Mouse (Mus musculus) lung, postnatal 0 days (tissue): ENCODE measurements at regions not wholly inside any gene's neighbourhood (a gene's known extent, or its start where the extent isn't known, plus 50 kb on each side); places are given as distances from the start of the nearest gene placed in this dataset.

Source experiments
- ATAC-seq: fragments of 200-750 bp; cut with Nextera tagmentation; 2 replicates; pipeline ENCODE4 v1.8.0; 2017; ENCODE audit warnings: moderate library complexity
- DNase-seq: peaks from one replicate; pipeline ENCODE4 v3.0.0-alpha.2; 2016; ENCODE audit warnings: low spot score
- H3K27ac ChIP-seq: fragments of 300-500 bp; sonication (generic); 2 replicates; pipeline ENCODE4 v1.5.1; 2014; ENCODE audit warnings: antibody characterized with exemption, mild to moderate bottlenecking, low read length, mixed read lengths
- H3K27me3 ChIP-seq: fragments of 300-500 bp; sonication (generic); replicated peaks from 2 replicates; pipeline ENCODE4 v1.6.1; 2014; ENCODE audit warnings: low read length, mixed read lengths; ENCODE audit not compliant: insufficient read depth
- H3K36me3 ChIP-seq: fragments of 300-500 bp; sonication (generic); 2 replicates; pipeline ENCODE4 v1.6.1; 2014; ENCODE audit warnings: low read length, mixed read lengths; ENCODE audit not compliant: insufficient read depth
- H3K4me1 ChIP-seq: fragments of 300-500 bp; sonication (generic); 2 replicates; pipeline ENCODE4 v1.6.1; 2014; ENCODE audit warnings: antibody characterized with exemption, low read depth, low read length, mixed read lengths; ENCODE audit not compliant: insufficient read depth
- H3K4me2 ChIP-seq: fragments of 300-500 bp; sonication (generic); replicated peaks from 2 replicates; pipeline ENCODE4 v1.6.1; 2014; ENCODE audit warnings: low read depth, mild to moderate bottlenecking, low read length, moderate library complexity, mixed read lengths
- H3K4me3 ChIP-seq: fragments of 300-500 bp; sonication (generic); 2 replicates; pipeline ENCODE4 v1.5.1; 2014; ENCODE audit warnings: low read depth, low read length
- H3K9ac ChIP-seq: fragments of 300-500 bp; sonication (generic); replicated peaks from 2 replicates; pipeline ENCODE4 v1.6.1; 2014; ENCODE audit warnings: low read depth, mild to moderate bottlenecking
- H3K9me3 ChIP-seq: fragments of 300-500 bp; sonication (generic); 2 replicates; pipeline ENCODE4 v1.6.1; 2016; ENCODE audit warnings: low read length, mixed read lengths
- CTCF ChIP-seq: IDR thresholded peaks from 2 replicates; pipeline ENCODE4 v1.5.1; 2016; ENCODE audit warnings: antibody characterized with exemption, mild to moderate bottlenecking
- EP300 ChIP-seq: IDR thresholded peaks from 2 replicates; pipeline ENCODE4 v1.6.1; 2016; ENCODE audit warnings: antibody characterized with exemption, mild to moderate bottlenecking, control low read depth
- WGBS: fragments of 180-500 bp; shearing (Covaris S2); extraction: QIAGEN DNeasy Blood & Tissue Kit; methylation state at CpG from one replicate; pipeline ENCODE4 v1.1.7; 2014; 5-methylcytosine and 5-hydroxymethylcytosine counted together

DNA sequence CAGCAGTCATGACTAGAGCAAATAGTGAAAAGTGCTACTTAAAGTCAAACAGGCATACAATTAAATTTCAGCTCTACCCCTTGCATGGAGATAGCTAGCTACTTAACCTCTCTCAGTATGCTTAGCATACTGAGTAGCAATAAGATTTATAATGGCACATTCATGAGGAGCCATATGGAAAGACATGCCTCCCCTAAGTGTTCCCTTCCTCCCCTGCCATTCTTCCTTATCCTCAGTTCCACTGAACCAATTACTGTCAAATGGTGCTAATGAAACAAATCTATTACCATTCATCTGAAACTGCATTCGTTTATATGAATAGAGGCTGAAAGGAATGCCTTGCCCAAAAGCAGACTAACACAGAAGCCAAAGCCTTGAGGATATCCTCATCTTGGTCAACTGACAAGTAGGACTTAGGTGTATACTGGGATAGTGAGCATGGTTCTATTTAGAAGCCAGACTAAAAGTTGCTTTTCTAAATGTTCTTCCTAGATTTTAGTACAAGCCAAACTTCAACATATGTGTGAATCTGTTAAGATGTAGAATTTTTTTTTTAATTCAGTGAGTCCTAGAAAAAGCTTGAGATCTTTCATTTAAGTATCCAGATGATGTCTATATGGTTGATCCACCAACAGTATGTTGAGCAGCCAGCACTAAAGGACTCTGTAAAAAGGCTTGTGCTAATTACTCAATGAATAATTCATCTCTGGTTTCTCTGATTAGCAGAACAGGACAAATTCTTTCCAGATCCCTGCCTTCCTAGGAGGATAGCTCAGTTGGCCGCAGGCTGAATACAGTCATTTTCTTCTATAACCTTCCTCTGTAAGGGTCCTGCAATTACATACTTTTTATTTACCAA lies 368.7 kb downstream of the Tmem135 start:
- TF ChIP-seq EP300 (no peak), CTCF (no peak)
- H3K4me2 ChIP-seq, result no peak overlapping the region

DNA sequence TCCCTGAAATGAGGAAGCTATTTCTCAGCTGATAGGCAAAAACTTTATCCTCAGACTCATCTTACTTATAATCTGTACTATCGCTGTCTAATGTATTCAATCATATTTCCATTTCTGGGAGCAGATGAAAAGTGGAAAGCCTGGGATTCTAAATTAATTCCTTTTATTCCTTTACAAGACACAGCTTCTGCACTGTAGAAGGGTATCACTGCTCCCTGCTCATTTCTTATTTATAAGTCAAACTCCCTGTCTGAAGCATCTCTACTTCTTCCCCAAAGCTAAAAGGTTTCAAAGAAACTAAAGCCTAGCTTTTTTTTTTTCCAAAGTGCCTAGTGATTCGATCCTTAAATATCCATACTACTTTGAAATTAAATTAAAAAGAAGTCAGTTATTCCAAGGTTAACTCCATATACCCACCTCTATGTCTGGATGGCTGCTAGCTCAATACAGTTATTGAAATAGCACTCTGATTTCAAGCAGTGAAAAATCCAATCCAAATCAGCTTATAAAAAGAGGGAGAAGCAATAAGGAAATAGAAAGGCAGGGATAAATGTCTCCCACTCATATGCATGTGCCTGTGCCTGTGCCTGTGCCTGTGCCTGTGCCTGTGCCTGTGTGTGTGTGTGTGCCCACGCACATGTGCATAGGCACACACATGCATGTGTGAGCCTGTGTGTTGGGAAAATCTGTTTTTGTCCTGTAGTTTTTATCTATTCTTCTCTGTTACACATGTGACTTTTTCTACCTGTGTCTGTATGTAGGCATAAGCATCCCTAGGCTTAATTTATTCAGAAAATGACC lies 380.6 kb downstream of the Tmem135 start:
- no peak overlapping the region for H3K4me2 ChIP-seq
- H3K27ac ChIP-seq, result no peak overlapping the region
- H3K27me3 ChIP-seq, result no peaks in the 10 kb centered on the region
- no peaks in the 10 kb centered on the region for H3K9me3 ChIP-seq
- H3K36me3 ChIP-seq, result no peaks in the 10 kb centered on the region
- no peak for ATAC-seq
- no peak overlapping the region for H3K9ac ChIP-seq
- no peaks in the 10 kb centered on the region for H3K4me1 ChIP-seq
- DNase-seq, result no peak
- H3K4me3 ChIP-seq, result no peak overlapping the region
- WGBS, result 77% methylated on average over 3 of the region's 3 CpGs
- TF ChIP-seq EP300 (no peak), CTCF (no peak)

More for the DNA sequence above, 368.7 kb downstream of the Tmem135 start:
- no peaks in the 10 kb centered on the region for H3K36me3 ChIP-seq
- DNase-seq, result no peak
- no peaks in the 10 kb centered on the region for H3K27me3 ChIP-seq
- no peak overlapping the region for H3K27ac ChIP-seq
- H3K4me3 ChIP-seq, result no peak overlapping the region
- WGBS, result 83% methylated on average over 2 of the region's 2 CpGs
- ATAC-seq, result no peak
- H3K9ac ChIP-seq, result no peak overlapping the region
- H3K4me1 ChIP-seq, result no peaks in the 10 kb centered on the region
- no peaks in the 10 kb centered on the region for H3K9me3 ChIP-seq

GRCm38 (mm10) chr7:88998815-88999392 lies 405.1 kb downstream of the Tmem135 start:
- DNase-seq, result no peak
- ATAC-seq, result no peak
- WGBS, result 85% methylated on average over 4 of the region's 4 CpGs

DNA sequence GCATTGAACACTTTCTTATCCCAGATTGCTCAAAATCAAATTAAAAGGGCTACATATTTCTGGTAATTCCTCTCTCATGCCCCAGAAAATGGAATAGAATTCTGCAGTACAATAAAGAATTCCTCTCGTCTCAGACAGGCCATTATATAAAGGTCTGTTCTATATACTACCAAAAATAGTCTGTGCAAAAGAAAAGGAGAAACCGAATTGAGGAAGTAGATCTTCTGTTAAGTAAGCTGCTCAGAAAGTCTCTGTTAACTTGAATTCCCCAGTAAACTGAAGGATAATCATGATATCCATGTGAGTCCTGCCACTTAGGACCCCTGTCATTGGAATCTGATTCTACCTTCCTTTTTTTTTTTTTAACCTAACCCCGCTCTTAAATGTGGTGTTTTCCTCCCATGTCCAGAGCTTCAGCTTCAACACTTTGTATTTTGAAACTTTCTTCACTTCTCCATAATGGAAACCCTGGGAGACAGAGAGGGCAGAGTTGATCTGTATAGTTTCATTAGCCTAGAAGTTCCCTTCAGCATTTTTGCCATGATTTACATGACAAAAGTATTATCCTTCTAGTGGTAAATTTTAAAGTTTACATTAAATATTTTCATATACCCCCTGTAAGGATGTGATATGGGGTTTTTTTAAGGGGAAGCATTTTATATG lies 406.1 kb downstream of the Tmem135 start:
- no peak overlapping the region for H3K4me2 ChIP-seq
- no peak for ATAC-seq
- WGBS, result 79% methylated on average over 3 of the region's 3 CpGs

More at GRCm38 (mm10) chr7:88998815-88999392, 405.1 kb downstream of the Tmem135 start:
- no peak for TF ChIP-seq CTCF
- no peak for TF ChIP-seq EP300
- Histone ChIP-seq H3K4me3 (no peak overlapping the region), H3K27ac (no peak overlapping the region), H3K27me3 (no peaks in the 10 kb centered on the region), H3K4me1 (no peaks in the 10 kb centered on the region), H3K36me3 (no peaks in the 10 kb centered on the region), H3K9me3 (no peaks in the 10 kb centered on the region), H3K4me2 (no peak overlapping the region), H3K9ac (no peak overlapping the region)

DNA sequence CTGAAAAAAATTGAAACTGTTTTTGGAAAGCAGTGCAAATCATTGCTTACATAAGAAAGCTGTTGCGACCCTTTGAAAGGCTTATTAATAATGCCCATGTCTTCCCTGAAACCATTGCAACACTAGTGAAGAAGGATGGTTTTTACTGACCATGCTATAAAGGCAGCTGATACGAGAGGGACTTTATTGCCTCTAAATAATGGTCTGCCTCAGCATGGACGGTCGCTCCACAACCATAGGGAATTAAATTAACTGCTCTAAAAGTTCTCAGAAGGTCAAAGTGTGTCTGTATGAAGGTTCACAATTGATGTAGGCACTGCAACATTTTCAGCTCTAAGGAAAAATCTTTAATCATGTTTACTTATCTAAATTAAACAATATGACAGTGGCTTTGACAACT lies 429.6 kb downstream of the Tmem135 start:
- Histone ChIP-seq H3K9ac (no peak overlapping the region), H3K4me2 (no peak overlapping the region), H3K9me3 (no peaks in the 10 kb centered on the region), H3K4me3 (no peak overlapping the region), H3K4me1 (no peaks in the 10 kb centered on the region), H3K27me3 (no peaks in the 10 kb centered on the region), H3K36me3 (no peaks in the 10 kb centered on the region), H3K27ac (no peak overlapping the region)
- no peak for TF ChIP-seq EP300
- no peak for TF ChIP-seq CTCF
- no peak for ATAC-seq
- WGBS, result 62% methylated on average over 4 of the region's 4 CpGs
- no peak for DNase-seq

More for the DNA sequence above, 406.1 kb downstream of the Tmem135 start:
- H3K36me3 ChIP-seq, result no peaks in the 10 kb centered on the region
- H3K4me3 ChIP-seq, result no peak overlapping the region
- H3K4me1 ChIP-seq, result no peaks in the 10 kb centered on the region
- DNase-seq, result no peak
- H3K9me3 ChIP-seq, result no peaks in the 10 kb centered on the region
- no peaks in the 10 kb centered on the region for H3K27me3 ChIP-seq
- TF ChIP-seq EP300 (no peak), CTCF (no peak)
- H3K9ac ChIP-seq, result no peak overlapping the region
- H3K27ac ChIP-seq, result no peak overlapping the region

DNA sequence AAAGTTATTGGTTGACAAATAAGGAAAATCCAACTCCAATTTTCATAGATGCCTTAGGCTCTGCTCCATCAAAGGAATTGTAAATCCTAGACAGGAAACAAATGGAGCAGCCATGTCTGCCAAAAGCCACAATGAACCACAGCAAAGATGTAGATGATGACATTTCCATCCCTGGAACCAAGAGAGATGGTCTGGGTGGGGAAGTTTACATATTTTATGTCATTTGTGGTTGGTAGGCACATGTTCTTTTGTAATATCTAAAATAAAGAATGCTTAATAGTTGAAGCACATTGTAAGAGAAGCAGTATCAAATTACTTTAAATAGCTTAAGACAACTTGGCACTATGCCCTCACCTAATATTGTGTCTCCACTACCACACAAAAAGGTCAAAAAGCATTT lies 443.2 kb downstream of the Tmem135 start:
- Histone ChIP-seq H3K27me3 (no peaks in the 10 kb centered on the region), H3K27ac (no peak overlapping the region), H3K4me2 (no peak overlapping the region), H3K36me3 (no peaks in the 10 kb centered on the region), H3K9me3 (no peaks in the 10 kb centered on the region), H3K4me1 (no peaks in the 10 kb centered on the region), H3K9ac (no peak overlapping the region), H3K4me3 (no peak overlapping the region)
- no peak for DNase-seq
- TF ChIP-seq EP300 (no peak), CTCF (no peak)
- ATAC-seq, result no peak
